Mouse (Mus musculus): ENCODE measurements at regions not wholly inside any gene's neighbourhood (a gene's known extent, or its start where the extent isn't known, plus 50 kb on each side); places are given as distances from the start of the nearest gene placed in this dataset.

- WGBS = 62% methylated on average over 12 of the region's 12 CpGs
- Histone ChIP-seq H3K9me3 (replicated peaks; ENCODE audit: control insufficient read depth, low read length) (no peaks in the 10 kb centered on the region), H3K4me1 (ENCODE audit: control insufficient read depth, insufficient read depth, low read length) (no peaks in the 10 kb centered on the region), H3K27ac (replicated peaks; ENCODE audit: low read depth, low read length) (no peak overlapping the region), H3K4me2 (ENCODE audit: low read depth, low read length) (no peak overlapping the region), H3K4me3 (ENCODE audit: low read depth, low read length) (no peak overlapping the region), H3K36me3 (replicated peaks; ENCODE audit: control insufficient read depth, insufficient read depth, low read depth, low read length) (no peaks in the 10 kb centered on the region), H3K9ac (replicated peaks; ENCODE audit: low read length) (no peak overlapping the region), H3K27me3 (ENCODE audit: control insufficient read depth, insufficient read depth, low read length) (no peaks in the 10 kb centered on the region)
- ATAC-seq (replicated peaks; ENCODE audit: insufficient number of reproducible peaks, low FRiP score, low TSS enrichment, low read depth) (no peak), DNase-seq (ENCODE audit: low spot score) (no peak)
Observed at GRCm38 (mm10) chr8:103288561-103288974, 503.1 kb upstream of the Cdh11 start.

- no peak for DNase-seq (ENCODE audit: low spot score)
- H3K9me3 ChIP-seq (replicated peaks; ENCODE audit: control insufficient read depth, low read length) = no peaks in the 10 kb centered on the region
- 45% methylated on average over 2 of the region's 2 CpGs for WGBS
- H3K4me2 ChIP-seq (ENCODE audit: low read depth, low read length) = no peak overlapping the region
- H3K4me3 ChIP-seq (ENCODE audit: low read depth, low read length) = no peak overlapping the region
- H3K9ac ChIP-seq (replicated peaks; ENCODE audit: low read length) = no peak overlapping the region
- no peak overlapping the region for H3K27ac ChIP-seq (replicated peaks; ENCODE audit: low read depth, low read length)
- no peaks in the 10 kb centered on the region for H3K4me1 ChIP-seq (ENCODE audit: control insufficient read depth, insufficient read depth, low read length)
- no peaks in the 10 kb centered on the region for H3K27me3 ChIP-seq (ENCODE audit: control insufficient read depth, insufficient read depth, low read length)
- no peaks in the 10 kb centered on the region for H3K36me3 ChIP-seq (replicated peaks; ENCODE audit: control insufficient read depth, insufficient read depth, low read depth, low read length)
- no peak for ATAC-seq (replicated peaks; ENCODE audit: insufficient number of reproducible peaks, low FRiP score, low TSS enrichment, low read depth)
Observed at GRCm38 (mm10) chr8:103292896-103293295, 507.5 kb upstream of the Cdh11 start.

GRCm38 (mm10) chr8:103306476-103307183 lies 521.2 kb upstream of the Cdh11 start:
- no peak overlapping the region for H3K9ac ChIP-seq (replicated peaks; ENCODE audit: low read length)
- H3K4me3 ChIP-seq (ENCODE audit: low read depth, low read length) = no peak overlapping the region
- H3K27ac ChIP-seq (replicated peaks; ENCODE audit: low read depth, low read length) = no peak overlapping the region
- DNase-seq (ENCODE audit: low spot score) (peak; percentile 85), ATAC-seq (replicated peaks; ENCODE audit: insufficient number of reproducible peaks, low FRiP score, low TSS enrichment, low read depth) (no peak)
- no peaks in the 10 kb centered on the region for H3K27me3 ChIP-seq (ENCODE audit: control insufficient read depth, insufficient read depth, low read length)
- no peaks in the 10 kb centered on the region for H3K36me3 ChIP-seq (replicated peaks; ENCODE audit: control insufficient read depth, insufficient read depth, low read depth, low read length)
- no peaks in the 10 kb centered on the region for H3K4me1 ChIP-seq (ENCODE audit: control insufficient read depth, insufficient read depth, low read length)
- WGBS = 27% methylated on average over 1 of the region's 1 CpGs
- H3K4me2 ChIP-seq (ENCODE audit: low read depth, low read length) = no peak overlapping the region
- no peaks in the 10 kb centered on the region for H3K9me3 ChIP-seq (replicated peaks; ENCODE audit: control insufficient read depth, low read length)

GRCm38 (mm10) chr8:103313576-103313975 lies 528.1 kb upstream of the Cdh11 start:
- Histone ChIP-seq H3K4me2 (ENCODE audit: low read depth, low read length) (no peak overlapping the region), H3K36me3 (replicated peaks; ENCODE audit: control insufficient read depth, insufficient read depth, low read depth, low read length) (no peaks in the 10 kb centered on the region), H3K4me3 (ENCODE audit: low read depth, low read length) (no peak overlapping the region), H3K27me3 (ENCODE audit: control insufficient read depth, insufficient read depth, low read length) (no peaks in the 10 kb centered on the region), H3K27ac (replicated peaks; ENCODE audit: low read depth, low read length) (no peak overlapping the region), H3K9ac (replicated peaks; ENCODE audit: low read length) (no peak overlapping the region), H3K9me3 (replicated peaks; ENCODE audit: control insufficient read depth, low read length) (no peaks in the 10 kb centered on the region), H3K4me1 (ENCODE audit: control insufficient read depth, insufficient read depth, low read length) (no peaks in the 10 kb centered on the region)
- DNase-seq (ENCODE audit: low spot score) (no peak), ATAC-seq (replicated peaks; ENCODE audit: insufficient number of reproducible peaks, low FRiP score, low TSS enrichment, low read depth) (no peak)
- 67% methylated on average over 1 of the region's 1 CpGs for WGBS

- H3K27me3 ChIP-seq (ENCODE audit: control insufficient read depth, insufficient read depth, low read length) = no peaks in the 10 kb centered on the region
- H3K9ac ChIP-seq (replicated peaks; ENCODE audit: low read length) = no peak overlapping the region
- no peak overlapping the region for H3K4me2 ChIP-seq (ENCODE audit: low read depth, low read length)
- peak; percentile 93 for ATAC-seq (replicated peaks; ENCODE audit: insufficient number of reproducible peaks, low FRiP score, low TSS enrichment, low read depth)
- peak; percentile 71 for DNase-seq (ENCODE audit: low spot score)
- H3K4me3 ChIP-seq (ENCODE audit: low read depth, low read length) = no peak overlapping the region
- no peak overlapping the region for H3K27ac ChIP-seq (replicated peaks; ENCODE audit: low read depth, low read length)
- H3K36me3 ChIP-seq (replicated peaks; ENCODE audit: control insufficient read depth, insufficient read depth, low read depth, low read length) = no peaks in the 10 kb centered on the region
- no peaks in the 10 kb centered on the region for H3K9me3 ChIP-seq (replicated peaks; ENCODE audit: control insufficient read depth, low read length)
- WGBS = 0% methylated on average over 1 of the region's 1 CpGs
- no peaks in the 10 kb centered on the region for H3K4me1 ChIP-seq (ENCODE audit: control insufficient read depth, insufficient read depth, low read length)
Observed at GRCm38 (mm10) chr8:103314279-103315022, 529.0 kb upstream of the Cdh11 start.

GRCm38 (mm10) chr8:103315742-103316141 lies 530.3 kb upstream of the Cdh11 start:
- DNase-seq (ENCODE audit: low spot score) (no peak), ATAC-seq (replicated peaks; ENCODE audit: insufficient number of reproducible peaks, low FRiP score, low TSS enrichment, low read depth) (no peak)
- WGBS = 51% methylated on average over 1 of the region's 1 CpGs
- Histone ChIP-seq H3K9ac (replicated peaks; ENCODE audit: low read length) (no peak overlapping the region), H3K9me3 (replicated peaks; ENCODE audit: control insufficient read depth, low read length) (no peaks in the 10 kb centered on the region), H3K27me3 (ENCODE audit: control insufficient read depth, insufficient read depth, low read length) (no peaks in the 10 kb centered on the region), H3K4me1 (ENCODE audit: control insufficient read depth, insufficient read depth, low read length) (no peaks in the 10 kb centered on the region), H3K27ac (replicated peaks; ENCODE audit: low read depth, low read length) (no peak overlapping the region), H3K4me2 (ENCODE audit: low read depth, low read length) (no peak overlapping the region), H3K36me3 (replicated peaks; ENCODE audit: control insufficient read depth, insufficient read depth, low read depth, low read length) (no peaks in the 10 kb centered on the region), H3K4me3 (ENCODE audit: low read depth, low read length) (no peak overlapping the region)

- WGBS = 51% methylated on average over 5 of the region's 5 CpGs
- H3K36me3 ChIP-seq (replicated peaks; ENCODE audit: control insufficient read depth, insufficient read depth, low read depth, low read length) = no peaks in the 10 kb centered on the region
- no peaks in the 10 kb centered on the region for H3K27me3 ChIP-seq (ENCODE audit: control insufficient read depth, insufficient read depth, low read length)
- H3K4me3 ChIP-seq (ENCODE audit: low read depth, low read length) = no peak overlapping the region
- no peaks in the 10 kb centered on the region for H3K9me3 ChIP-seq (replicated peaks; ENCODE audit: control insufficient read depth, low read length)
- H3K4me2 ChIP-seq (ENCODE audit: low read depth, low read length) = no peak overlapping the region
- DNase-seq (ENCODE audit: low spot score) = no peak
- ATAC-seq (replicated peaks; ENCODE audit: insufficient number of reproducible peaks, low FRiP score, low TSS enrichment, low read depth) = no peak
- H3K27ac ChIP-seq (replicated peaks; ENCODE audit: low read depth, low read length) = no peak overlapping the region
- H3K9ac ChIP-seq (replicated peaks; ENCODE audit: low read length) = no peak overlapping the region
- H3K4me1 ChIP-seq (ENCODE audit: control insufficient read depth, insufficient read depth, low read length) = no peaks in the 10 kb centered on the region
Observed at GRCm38 (mm10) chr8:103316691-103317091, 531.2 kb upstream of the Cdh11 start.

GRCm38 (mm10) chr8:103317149-103317725 lies 531.8 kb upstream of the Cdh11 start:
- Histone ChIP-seq H3K27me3 (ENCODE audit: control insufficient read depth, insufficient read depth, low read length) (no peaks in the 10 kb centered on the region), H3K9ac (replicated peaks; ENCODE audit: low read length) (no peak overlapping the region), H3K4me1 (ENCODE audit: control insufficient read depth, insufficient read depth, low read length) (no peaks in the 10 kb centered on the region), H3K4me2 (ENCODE audit: low read depth, low read length) (no peak overlapping the region), H3K27ac (replicated peaks; ENCODE audit: low read depth, low read length) (no peak overlapping the region), H3K9me3 (replicated peaks; ENCODE audit: control insufficient read depth, low read length) (no peaks in the 10 kb centered on the region), H3K4me3 (ENCODE audit: low read depth, low read length) (no peak overlapping the region), H3K36me3 (replicated peaks; ENCODE audit: control insufficient read depth, insufficient read depth, low read depth, low read length) (no peaks in the 10 kb centered on the region)
- 93% methylated on average over 2 of the region's 2 CpGs for WGBS
- ATAC-seq (replicated peaks; ENCODE audit: insufficient number of reproducible peaks, low FRiP score, low TSS enrichment, low read depth) = no peak
- DNase-seq (ENCODE audit: low spot score) = no peak

Data from embryonic facial prominence, embryonic 11.5 days (tissue).